Mouse (Mus musculus) liver, embryonic 12.5 days (tissue): ENCODE measurements around the gene Ncam1. TPM values are rescaled to one million over a fixed set of nuclear protein-coding genes. Genes with fewer than 3 reads are reported as not detected.

ENCODE experiments used
- ATAC-seq: fragments of 200-750 bp; cut with Nextera tagmentation; 2 replicates; pipeline ENCODE4 v1.8.0; 2017; ENCODE audit warnings: moderate number of reproducible peaks, mild to moderate bottlenecking, moderate library complexity
- H3K27ac ChIP-seq: fragments of 300-500 bp; sonication (generic); 2 replicates; pipeline ENCODE4 v1.5.1; 2016; ENCODE audit warnings: mild to moderate bottlenecking
- H3K27me3 ChIP-seq: fragments of 300-500 bp; sonication (generic); replicated peaks from 2 replicates; pipeline ENCODE4 v1.6.1; 2016; ENCODE audit warnings: mild to moderate bottlenecking, moderate library complexity
- H3K36me3 ChIP-seq: fragments of 300-500 bp; sonication (generic); 2 replicates; pipeline ENCODE4 v1.6.1; 2016; ENCODE audit warnings: mild to moderate bottlenecking, moderate library complexity
- H3K4me1 ChIP-seq: fragments of 300-500 bp; sonication (generic); 2 replicates; pipeline ENCODE4 v1.6.1; 2016
- H3K4me2 ChIP-seq: fragments of 300-500 bp; sonication (generic); 2 replicates; pipeline ENCODE4 v1.6.1; 2016; ENCODE audit warnings: mild to moderate bottlenecking, moderate library complexity
- H3K4me3 ChIP-seq: fragments of 300-500 bp; sonication (generic); 2 replicates; pipeline ENCODE4 v1.5.1; 2016; ENCODE audit warnings: mild to moderate bottlenecking, moderate library complexity
- H3K9ac ChIP-seq: fragments of 300-500 bp; sonication (generic); 2 replicates; pipeline ENCODE4 v1.6.1; 2016; ENCODE audit warnings: mild to moderate bottlenecking, moderate library complexity
- H3K9me3 ChIP-seq: fragments of 300-500 bp; sonication (generic); replicated peaks from 2 replicates; pipeline ENCODE4 v1.6.1; 2016; ENCODE audit warnings: mild to moderate bottlenecking, moderate library complexity
- WGBS: fragments of 180-500 bp; shearing (Covaris S2); methylation state at CpG from one replicate; pipeline ENCODE4 v1.1.7; 2016; ENCODE audit not compliant: insufficient replicate concordance; 5-methylcytosine and 5-hydroxymethylcytosine counted together
- polyA plus RNA-seq: library from polyadenylated mRNA; unstranded; fragments of >200 nt; fragmentation: Nextera tagmentation; extraction: Ambion mirVana; gene quantifications from 2 replicates; pipeline ENCODE4 v1.2.1, GENCODE M21; 2016

Gene Ncam1
- polyA plus RNA-seq, 1 experiment from 2014 or later = 8.5 TPM

DNA sequence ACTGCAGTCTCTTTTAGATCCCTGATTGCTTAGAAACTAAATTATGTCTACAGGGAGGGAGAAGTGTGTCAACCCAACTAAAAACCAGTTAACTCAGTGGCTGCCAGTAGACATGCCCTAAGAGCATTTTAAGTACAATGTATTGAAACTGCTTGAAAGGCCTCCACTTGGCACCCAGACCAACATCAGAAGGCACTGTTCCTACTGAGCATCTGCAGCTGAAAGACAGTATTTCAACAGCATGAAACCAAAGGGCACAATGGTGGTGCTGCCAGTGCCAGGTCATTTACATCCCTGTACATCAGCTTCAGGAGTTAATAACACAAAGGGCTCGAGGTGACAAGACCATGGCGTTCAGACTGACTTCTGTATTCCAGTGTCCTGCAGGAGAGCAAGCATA is 5.5 kb downstream of the Ncam1 start:
- H3K27ac ChIP-seq = no peak overlapping the region
- no peak overlapping the region for H3K4me2 ChIP-seq
- peaks cover 30% of the 10 kb centered on the region for H3K27me3 ChIP-seq
- 54% methylated on average over 2 of the region's 2 CpGs for WGBS
- H3K4me3 ChIP-seq = no peak overlapping the region
- no peak overlapping the region for H3K9ac ChIP-seq
- no peak for ATAC-seq
- H3K4me1 ChIP-seq = peaks cover 15% of the 10 kb centered on the region
- no peaks in the 10 kb centered on the region for H3K9me3 ChIP-seq
- no peaks in the 10 kb centered on the region for H3K36me3 ChIP-seq

DNA sequence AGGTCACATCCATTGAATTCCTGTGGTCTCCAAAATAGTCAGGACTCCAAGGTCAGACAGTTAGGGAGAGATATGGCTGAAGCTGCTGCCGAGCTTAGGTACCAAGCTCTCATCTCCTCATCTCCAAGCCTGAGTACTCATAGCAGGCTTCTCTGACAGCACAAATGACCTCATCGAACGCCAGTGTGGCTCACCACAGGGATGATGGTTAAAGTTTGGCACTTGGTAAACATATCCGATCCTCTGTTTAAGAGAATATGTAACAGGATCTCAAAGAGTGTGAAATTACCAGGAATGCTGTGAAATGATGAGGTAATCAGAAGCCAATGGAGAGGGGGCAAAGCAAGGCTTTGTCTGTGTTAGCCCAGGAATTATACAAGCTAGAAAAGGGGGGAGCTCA is 6.1 kb downstream of the Ncam1 start:
- Histone ChIP-seq H3K9ac (no peak overlapping the region), H3K4me2 (no peak overlapping the region), H3K9me3 (no peaks in the 10 kb centered on the region), H3K36me3 (no peaks in the 10 kb centered on the region), H3K27me3 (peaks cover 24% of the 10 kb centered on the region), H3K27ac (no peak overlapping the region), H3K4me1 (peaks cover 13% of the 10 kb centered on the region), H3K4me3 (no peak overlapping the region)
- ATAC-seq = no peak
- WGBS = 51% methylated on average over 4 of the region's 4 CpGs

DNA sequence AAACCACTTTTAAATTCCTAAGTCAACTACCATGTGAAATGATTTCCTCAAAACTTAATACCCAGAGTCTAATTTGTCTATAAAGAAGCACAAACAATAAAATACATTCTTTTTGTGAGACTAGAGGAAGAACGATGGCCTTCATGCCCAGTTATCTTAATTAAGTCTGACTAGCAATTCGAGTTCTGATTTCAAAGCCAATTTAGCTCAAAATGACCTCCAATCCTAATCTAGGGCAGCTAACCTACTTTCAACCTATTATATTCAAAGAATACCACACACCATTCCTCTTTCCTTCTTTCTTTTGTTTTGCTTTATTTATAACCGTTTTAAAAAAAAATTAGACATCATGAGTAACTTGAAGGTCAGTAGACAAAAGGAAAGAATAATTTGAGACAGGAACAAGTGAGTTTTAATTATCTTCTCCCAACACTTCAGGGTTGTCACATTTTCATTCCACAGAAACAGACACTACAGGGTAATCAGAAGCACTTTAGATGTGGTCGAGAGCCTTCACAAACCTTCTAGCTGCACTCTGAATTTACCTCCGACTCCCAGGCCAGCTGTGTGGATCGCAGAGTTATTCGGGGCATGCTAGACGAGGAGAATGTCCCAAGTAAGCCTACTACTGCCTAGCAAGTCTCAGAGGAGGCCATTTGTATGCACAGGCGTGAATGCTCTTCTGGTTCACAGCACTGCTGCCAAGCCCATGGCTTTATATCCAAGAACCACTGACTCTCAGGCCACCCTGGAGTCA is 17.5 kb downstream of the Ncam1 start:
- Histone ChIP-seq H3K4me1 (no peaks in the 10 kb centered on the region), H3K4me3 (no peak overlapping the region), H3K27ac (no peak overlapping the region), H3K9ac (no peak overlapping the region), H3K4me2 (no peak overlapping the region), H3K27me3 (no peaks in the 10 kb centered on the region), H3K9me3 (no peaks in the 10 kb centered on the region), H3K36me3 (no peaks in the 10 kb centered on the region)
- ATAC-seq = no peak
- 63% methylated on average over 9 of the region's 9 CpGs for WGBS

DNA sequence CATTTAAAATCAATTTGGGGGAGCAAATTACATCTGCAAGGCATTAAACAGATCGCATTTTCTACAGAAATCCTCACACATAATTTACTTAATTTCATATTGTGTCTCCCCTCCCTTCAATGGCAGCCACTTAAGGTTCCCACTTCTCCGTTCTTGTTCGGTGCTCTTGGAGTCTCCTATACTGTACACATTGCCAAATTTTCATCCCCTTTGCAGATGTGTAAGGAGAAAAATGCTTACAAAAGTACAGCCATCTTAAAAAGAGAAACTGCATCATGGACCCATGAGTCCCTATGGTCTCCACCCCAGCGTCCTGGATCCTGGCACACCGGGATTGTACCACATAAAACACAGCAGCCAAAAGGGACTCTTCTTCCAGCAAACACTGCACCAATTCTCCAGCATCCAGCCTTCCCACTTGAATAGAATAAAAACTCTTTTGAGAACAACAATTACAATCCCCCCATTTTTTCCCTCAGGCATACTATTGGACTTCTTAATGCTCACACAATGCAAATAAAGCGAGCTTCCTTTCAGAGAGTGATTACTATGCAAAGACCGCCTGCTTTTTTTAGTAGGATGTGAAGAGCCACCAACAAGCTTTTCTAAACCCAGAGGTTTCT is 21.6 kb downstream of the Ncam1 start:
- Histone ChIP-seq H3K9ac (no peak overlapping the region), H3K4me3 (no peak overlapping the region), H3K4me1 (no peaks in the 10 kb centered on the region), H3K4me2 (no peak overlapping the region), H3K27ac (no peak overlapping the region), H3K36me3 (no peaks in the 10 kb centered on the region), H3K9me3 (no peaks in the 10 kb centered on the region), H3K27me3 (no peaks in the 10 kb centered on the region)
- ATAC-seq = no peak
- WGBS = 70% methylated on average over 7 of the region's 7 CpGs

DNA sequence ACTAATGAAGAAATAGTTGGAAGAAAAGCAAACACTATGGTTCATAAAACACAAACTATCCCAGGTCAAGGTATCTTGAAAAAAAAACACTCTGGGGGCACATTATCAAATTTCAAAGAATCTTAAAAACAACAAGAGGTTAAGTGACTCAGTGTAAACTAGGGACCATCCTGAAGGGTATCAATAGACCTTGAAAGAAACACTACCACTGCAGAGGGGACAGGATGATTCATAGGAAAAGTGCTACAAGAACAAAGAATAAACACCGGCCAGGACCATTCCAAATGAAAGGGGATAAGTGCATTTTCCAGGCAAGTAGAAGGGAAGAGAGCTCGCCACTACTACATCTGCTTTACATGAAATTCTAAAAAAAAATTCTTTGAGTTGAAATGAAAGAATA is 32.1 kb downstream of the Ncam1 start:
- Histone ChIP-seq H3K4me3 (no peak overlapping the region), H3K4me1 (no peaks in the 10 kb centered on the region), H3K4me2 (no peak overlapping the region), H3K36me3 (no peaks in the 10 kb centered on the region), H3K9ac (no peak overlapping the region), H3K27ac (no peak overlapping the region), H3K27me3 (no peaks in the 10 kb centered on the region), H3K9me3 (no peaks in the 10 kb centered on the region)
- 64% methylated on average over 2 of the region's 2 CpGs for WGBS
- no peak for ATAC-seq

DNA sequence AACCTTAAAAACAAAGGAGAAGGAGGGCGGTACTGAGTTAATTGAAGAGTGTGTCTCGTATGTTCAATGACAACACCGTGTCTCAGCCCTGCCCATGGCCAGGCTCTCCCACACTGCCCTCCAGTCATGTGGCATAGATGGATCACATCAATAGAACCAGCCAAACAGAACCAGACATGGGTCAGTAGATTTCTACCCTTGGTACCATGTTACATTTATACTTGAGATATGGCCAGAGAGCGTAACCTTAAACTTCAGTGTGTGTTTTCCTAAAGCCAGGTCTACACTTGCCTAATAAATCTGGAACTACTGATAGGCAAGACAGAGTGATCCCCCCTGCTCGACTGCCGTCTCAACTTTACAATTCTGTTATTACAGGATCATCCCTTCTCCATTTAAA is 38.2 kb downstream of the Ncam1 start:
- H3K4me3 ChIP-seq = no peak overlapping the region
- no peak overlapping the region for H3K9ac ChIP-seq
- H3K9me3 ChIP-seq = no peaks in the 10 kb centered on the region
- no peak overlapping the region for H3K27ac ChIP-seq
- no peak overlapping the region for H3K4me2 ChIP-seq
- WGBS = 77% methylated on average over 6 of the region's 6 CpGs
- no peak for ATAC-seq
- H3K4me1 ChIP-seq = no peaks in the 10 kb centered on the region
- H3K36me3 ChIP-seq = no peaks in the 10 kb centered on the region
- no peaks in the 10 kb centered on the region for H3K27me3 ChIP-seq

DNA sequence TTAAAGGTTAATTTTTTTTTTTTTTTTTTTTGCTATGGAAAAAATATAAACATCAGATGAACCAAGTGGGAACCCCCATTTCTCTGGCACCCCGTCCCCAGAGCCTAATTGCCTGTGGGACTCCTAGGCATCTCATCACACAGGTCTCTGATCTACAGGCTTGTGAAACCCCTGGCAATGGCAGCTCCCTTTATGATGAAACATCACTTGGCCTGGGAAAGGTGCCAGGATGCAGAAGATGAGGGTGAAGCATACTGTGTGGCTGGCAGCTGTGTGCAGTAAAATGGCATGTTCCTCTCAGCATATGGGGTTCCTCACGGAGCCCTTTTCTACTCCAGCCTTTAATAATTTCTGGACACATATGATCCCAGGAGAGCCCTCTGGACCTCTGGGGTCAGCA is 40.3 kb downstream of the Ncam1 start:
- Histone ChIP-seq H3K27me3 (no peaks in the 10 kb centered on the region), H3K4me2 (no peak overlapping the region), H3K27ac (no peak overlapping the region), H3K4me1 (no peaks in the 10 kb centered on the region), H3K9me3 (no peaks in the 10 kb centered on the region), H3K9ac (no peak overlapping the region), H3K4me3 (no peak overlapping the region), H3K36me3 (no peaks in the 10 kb centered on the region)
- no peak for ATAC-seq
- 69% methylated on average over 2 of the region's 2 CpGs for WGBS

DNA sequence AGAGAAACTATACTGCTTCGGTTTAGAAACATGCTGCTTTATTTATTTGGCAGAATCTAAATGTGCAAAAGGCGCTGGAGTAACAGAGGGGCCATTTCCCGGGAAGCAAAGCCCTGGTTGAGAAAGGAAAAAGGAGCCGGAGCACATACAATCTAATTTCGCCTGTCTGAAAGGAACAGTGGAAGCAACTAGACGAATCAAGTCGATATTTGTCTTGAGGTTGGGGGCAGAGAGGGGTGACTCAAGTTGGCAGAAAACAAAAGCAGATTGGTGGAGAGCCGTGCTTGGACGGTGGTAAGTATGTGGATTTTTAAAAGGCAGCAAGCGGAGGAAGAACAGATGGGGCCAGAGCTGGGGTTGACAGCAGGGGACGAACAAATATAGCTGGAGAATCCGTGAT is 40.7 kb downstream of the Ncam1 start:
- no peaks in the 10 kb centered on the region for H3K9me3 ChIP-seq
- H3K36me3 ChIP-seq = no peaks in the 10 kb centered on the region
- H3K4me1 ChIP-seq = no peaks in the 10 kb centered on the region
- 70% methylated on average over 12 of the region's 12 CpGs for WGBS
- no peaks in the 10 kb centered on the region for H3K27me3 ChIP-seq
- no peak overlapping the region for H3K4me3 ChIP-seq
- no peak for ATAC-seq
- no peak overlapping the region for H3K27ac ChIP-seq
- no peak overlapping the region for H3K4me2 ChIP-seq
- no peak overlapping the region for H3K9ac ChIP-seq

DNA sequence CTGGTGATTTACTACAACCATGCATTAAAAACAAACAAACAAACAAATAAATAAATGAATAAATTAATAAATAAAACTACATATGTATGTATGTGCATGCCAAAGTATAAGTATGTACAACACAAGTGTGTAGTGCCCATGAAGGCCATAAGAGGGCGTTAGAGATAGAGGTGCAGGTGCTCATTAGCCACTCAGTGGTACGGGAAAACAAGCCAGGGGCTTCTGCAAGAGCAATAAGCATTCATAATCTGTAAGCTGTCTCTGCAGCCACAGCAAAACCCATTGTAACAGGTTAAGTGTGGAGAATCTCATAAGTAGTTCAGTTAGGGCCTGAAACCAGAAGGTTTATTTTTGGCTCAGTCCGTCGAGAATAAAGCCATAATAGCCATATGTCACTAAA is 41.1 kb downstream of the Ncam1 start:
- Histone ChIP-seq H3K27ac (no peak overlapping the region), H3K27me3 (no peaks in the 10 kb centered on the region), H3K36me3 (no peaks in the 10 kb centered on the region), H3K4me2 (no peak overlapping the region), H3K9ac (no peak overlapping the region), H3K4me3 (no peak overlapping the region), H3K9me3 (no peaks in the 10 kb centered on the region), H3K4me1 (no peaks in the 10 kb centered on the region)
- ATAC-seq = no peak
- WGBS = 73% methylated on average over 4 of the region's 4 CpGs

DNA sequence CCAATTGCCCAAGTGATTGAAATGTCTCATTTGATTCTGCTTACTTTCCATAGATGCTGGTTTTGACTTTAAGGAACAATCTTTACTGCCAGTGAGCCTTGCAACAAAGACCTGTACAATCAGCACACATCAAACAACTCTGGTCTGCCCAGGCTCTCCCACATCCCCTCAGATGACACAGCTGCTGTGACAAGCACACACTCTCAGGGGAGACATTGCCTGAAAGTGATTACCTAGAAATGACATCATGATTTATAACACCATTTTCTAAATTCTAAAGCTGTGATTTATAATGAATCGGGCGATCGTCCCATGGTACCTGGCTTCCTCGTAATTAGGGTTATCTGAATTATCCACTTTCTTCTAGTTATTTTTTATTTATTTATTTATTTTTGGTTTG is 42.0 kb downstream of the Ncam1 start:
- Histone ChIP-seq H3K4me1 (no peaks in the 10 kb centered on the region), H3K4me2 (no peak overlapping the region), H3K9me3 (no peaks in the 10 kb centered on the region), H3K27ac (no peak overlapping the region), H3K4me3 (no peak overlapping the region), H3K36me3 (no peaks in the 10 kb centered on the region), H3K27me3 (no peaks in the 10 kb centered on the region), H3K9ac (no peak overlapping the region)
- ATAC-seq = no peak
- 83% methylated on average over 4 of the region's 4 CpGs for WGBS

DNA sequence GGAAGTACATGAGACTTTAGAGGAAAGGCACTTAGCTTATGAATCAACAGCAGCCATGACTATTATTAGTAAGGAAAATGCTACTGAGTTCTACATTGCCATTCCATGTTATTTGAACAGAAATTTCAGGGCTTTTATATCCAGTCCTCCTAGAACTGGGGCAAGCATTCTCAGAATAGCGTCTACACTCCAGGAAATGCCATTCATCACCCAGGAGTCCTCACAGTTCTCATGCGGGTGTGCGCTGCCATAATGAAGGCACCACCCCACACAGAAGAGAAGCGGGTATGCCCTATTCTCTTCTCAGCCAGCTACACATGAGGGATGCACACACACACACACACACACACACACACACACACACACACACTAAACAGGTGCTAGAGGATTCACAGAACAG is 43.5 kb downstream of the Ncam1 start:
- no peaks in the 10 kb centered on the region for H3K27me3 ChIP-seq
- no peak overlapping the region for H3K4me3 ChIP-seq
- no peak overlapping the region for H3K27ac ChIP-seq
- no peak overlapping the region for H3K9ac ChIP-seq
- no peak overlapping the region for H3K4me2 ChIP-seq
- H3K4me1 ChIP-seq = no peaks in the 10 kb centered on the region
- no peak for ATAC-seq
- no peaks in the 10 kb centered on the region for H3K9me3 ChIP-seq
- no peaks in the 10 kb centered on the region for H3K36me3 ChIP-seq
- WGBS = 59% methylated on average over 4 of the region's 4 CpGs

DNA sequence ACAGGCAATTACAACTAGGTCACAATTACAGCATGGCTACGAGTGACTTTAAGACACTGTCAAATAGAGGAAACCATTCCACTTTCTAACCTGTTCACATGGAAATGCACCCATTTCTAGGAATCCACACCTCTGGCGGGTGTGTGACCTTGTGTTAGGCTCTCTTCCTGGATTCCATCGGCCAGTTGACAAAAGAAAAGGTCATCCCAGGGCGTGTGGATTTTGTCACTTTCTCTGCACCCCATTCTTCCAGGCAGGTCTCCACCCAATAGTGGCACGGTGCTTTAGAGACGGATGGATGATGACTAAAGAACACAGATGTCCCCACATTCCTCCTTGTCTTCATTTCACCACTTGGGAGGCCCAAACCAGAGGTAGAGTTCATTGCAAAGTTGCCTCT is 47.3 kb downstream of the Ncam1 start:
- Histone ChIP-seq H3K9me3 (no peaks in the 10 kb centered on the region), H3K4me3 (no peak overlapping the region), H3K4me2 (no peak overlapping the region), H3K36me3 (no peaks in the 10 kb centered on the region), H3K27me3 (no peaks in the 10 kb centered on the region), H3K27ac (no peak overlapping the region), H3K9ac (no peak overlapping the region), H3K4me1 (no peaks in the 10 kb centered on the region)
- WGBS = 47% methylated on average over 6 of the region's 6 CpGs
- ATAC-seq = no peak

DNA sequence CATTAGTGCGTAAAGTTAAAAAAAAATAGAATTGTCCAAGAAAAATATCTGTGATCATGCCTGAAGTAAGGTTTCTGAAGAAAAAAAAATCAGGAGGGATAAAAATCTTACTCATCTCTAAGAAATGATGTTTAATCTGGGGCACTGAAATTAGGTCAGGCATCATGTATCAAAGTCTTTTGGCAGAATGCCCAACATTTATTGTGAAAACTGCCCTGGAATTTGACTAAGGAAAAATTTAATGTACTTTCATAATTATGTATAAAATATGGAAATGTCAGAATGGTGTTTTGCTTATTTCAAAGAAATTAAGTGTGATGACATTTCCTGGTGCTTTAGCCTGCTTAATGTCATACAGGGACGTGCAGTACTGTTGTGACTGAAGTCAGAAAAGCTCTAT is 52.5 kb downstream of the Ncam1 start:
- 62% methylated on average over 2 of the region's 2 CpGs for WGBS
- H3K4me3 ChIP-seq = no peak overlapping the region
- H3K9ac ChIP-seq = no peak overlapping the region
- H3K4me2 ChIP-seq = no peak overlapping the region
- ATAC-seq = no peak
- no peaks in the 10 kb centered on the region for H3K27me3 ChIP-seq
- no peak overlapping the region for H3K27ac ChIP-seq
- H3K9me3 ChIP-seq = no peaks in the 10 kb centered on the region
- no peaks in the 10 kb centered on the region for H3K36me3 ChIP-seq
- H3K4me1 ChIP-seq = no peaks in the 10 kb centered on the region
